Mouse (Mus musculus) hindbrain, embryonic 13.5 days (tissue): ENCODE results near the gene Rpl18a. TPM values are rescaled to one million over a fixed set of nuclear protein-coding genes. Genes with fewer than 3 reads are reported as not detected.

ENCODE experiments used
- ATAC-seq: fragments of 200-750 bp; cut with Nextera tagmentation; 2 replicates; pipeline ENCODE4 v1.8.0; 2017; ENCODE audit warnings: moderate TSS enrichment; ENCODE audit not compliant: low FRiP score
- H3K27ac ChIP-seq: fragments of 300-500 bp; sonication (generic); 2 replicates; pipeline ENCODE4 v1.5.1; 2015; ENCODE audit warnings: inconsistent platforms, mild to moderate bottlenecking, moderate library complexity
- H3K27me3 ChIP-seq: fragments of 300-500 bp; sonication (generic); 2 replicates; pipeline ENCODE4 v1.6.1; 2015; ENCODE audit warnings: mild to moderate bottlenecking, inconsistent platforms
- H3K36me3 ChIP-seq: fragments of 300-500 bp; sonication (generic); 2 replicates; pipeline ENCODE4 v1.6.1; 2015; ENCODE audit warnings: mild to moderate bottlenecking, inconsistent platforms
- H3K4me1 ChIP-seq: fragments of 300-500 bp; sonication (generic); replicated peaks from 2 replicates; pipeline ENCODE4 v1.6.1; 2015; ENCODE audit warnings: inconsistent platforms
- H3K4me2 ChIP-seq: fragments of 300-500 bp; sonication (generic); 2 replicates; pipeline ENCODE4 v1.6.1; 2015; ENCODE audit warnings: inconsistent platforms, mild to moderate bottlenecking, moderate library complexity
- H3K4me3 ChIP-seq: fragments of 300-500 bp; sonication (generic); 2 replicates; pipeline ENCODE4 v1.5.1; 2015; ENCODE audit warnings: mild to moderate bottlenecking, inconsistent platforms
- H3K9ac ChIP-seq: fragments of 300-500 bp; sonication (generic); 2 replicates; pipeline ENCODE4 v1.6.1; 2015; ENCODE audit warnings: mild to moderate bottlenecking, inconsistent platforms
- H3K9me3 ChIP-seq: fragments of 300-500 bp; sonication (generic); 2 replicates; pipeline ENCODE4 v1.6.1; 2016; ENCODE audit warnings: inconsistent platforms
- WGBS: fragments of 180-500 bp; shearing (Covaris S2); methylation state at CpG from one replicate; pipeline ENCODE4 v1.1.7; 2015; 5-methylcytosine and 5-hydroxymethylcytosine counted together
- polyA plus RNA-seq: library from polyadenylated mRNA; unstranded; fragments of >200 nt; fragmentation: Nextera tagmentation; extraction: Ambion mirVana; gene quantifications from 2 replicates; pipeline ENCODE4 v1.2.1, GENCODE M21; 2015

Gene Rpl18a
- polyA plus RNA-seq: 2,665 and 2,711 TPM in 2 replicates

DNA sequence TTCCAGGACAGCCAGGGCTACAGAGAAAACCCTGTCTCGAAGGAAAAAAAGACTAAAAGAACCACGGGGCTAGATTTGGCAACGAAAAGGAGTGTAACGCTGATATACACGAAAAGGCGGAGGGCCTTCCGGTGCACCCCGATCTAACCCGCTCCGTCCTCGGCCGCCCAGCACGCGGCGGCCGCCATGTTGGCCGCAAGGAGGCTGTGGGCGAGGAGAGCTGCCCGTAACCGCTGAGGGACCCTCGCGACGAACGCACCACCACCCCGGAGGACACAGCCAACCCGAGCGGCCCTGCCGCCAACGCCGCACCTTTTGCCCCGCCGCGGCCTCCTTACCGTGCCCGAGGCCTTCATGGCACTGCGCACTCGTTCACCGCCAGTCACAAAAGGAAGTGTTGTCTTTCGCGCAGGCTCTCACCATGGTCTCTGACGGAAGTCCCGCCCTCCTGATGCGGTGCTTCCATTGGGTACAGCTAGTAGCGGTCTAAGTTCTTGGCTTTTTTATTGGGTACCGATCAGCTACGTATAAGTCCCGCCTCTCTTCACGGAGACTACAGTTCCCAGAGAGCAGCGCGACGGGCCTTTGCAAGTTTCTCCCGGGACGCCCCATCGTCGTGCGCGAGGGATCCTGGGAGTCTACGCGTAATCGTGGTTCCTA is at the start of gene Rpl18a:
Gene Rpl18a (minus strand): TSS at position 392 of the 660 bp plus-strand sequence.
- under 1% methylated on average over 60 of the region's 60 CpGs for WGBS
- Histone ChIP-seq H3K27ac (peak within 1 kb of the TSS; percentile 81), H3K4me1 (peaks cover 28% of the 10 kb centered on the region), H3K9ac (peak within 1 kb of the TSS; percentile 92), H3K4me2 (peak within 1 kb of the TSS; percentile 98), H3K27me3 (peaks cover 41% of the 10 kb centered on the region), H3K36me3 (peaks cover 33% of the 10 kb centered on the region), H3K4me3 (peak within 1 kb of the TSS; percentile 80), H3K9me3 (no peaks in the 10 kb centered on the region)
- ATAC-seq: peak; percentile 97

DNA sequence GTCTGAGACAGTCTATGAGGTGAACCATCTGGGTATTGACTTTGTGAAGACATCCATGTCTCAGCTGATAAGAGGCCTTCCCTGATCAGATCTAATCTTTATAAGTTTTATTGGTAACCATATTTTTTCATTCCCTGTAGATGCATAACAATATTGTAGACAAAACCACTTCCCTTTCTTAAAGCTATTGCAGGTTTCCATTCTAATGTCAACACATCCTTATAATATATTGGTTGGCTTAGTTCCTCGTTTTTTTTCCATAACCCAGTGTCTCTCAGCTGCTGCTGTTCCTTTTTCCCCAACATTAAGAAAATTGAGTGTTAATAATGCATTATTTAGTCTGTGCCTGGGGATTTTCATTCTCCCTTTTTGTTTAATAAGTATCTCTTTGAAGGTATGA is 46.0 kb upstream of the Rpl18a start:
- H3K4me2 ChIP-seq: no peak overlapping the region
- no peak overlapping the region for H3K4me3 ChIP-seq
- no peaks in the 10 kb centered on the region for H3K27me3 ChIP-seq
- H3K4me1 ChIP-seq: no peaks in the 10 kb centered on the region
- 50% methylated on average over 1 of the region's 1 CpGs for WGBS
- H3K9ac ChIP-seq: no peak overlapping the region
- ATAC-seq: no peak
- H3K36me3 ChIP-seq: no peaks in the 10 kb centered on the region
- no peak overlapping the region for H3K27ac ChIP-seq
- H3K9me3 ChIP-seq: no peaks in the 10 kb centered on the region

DNA sequence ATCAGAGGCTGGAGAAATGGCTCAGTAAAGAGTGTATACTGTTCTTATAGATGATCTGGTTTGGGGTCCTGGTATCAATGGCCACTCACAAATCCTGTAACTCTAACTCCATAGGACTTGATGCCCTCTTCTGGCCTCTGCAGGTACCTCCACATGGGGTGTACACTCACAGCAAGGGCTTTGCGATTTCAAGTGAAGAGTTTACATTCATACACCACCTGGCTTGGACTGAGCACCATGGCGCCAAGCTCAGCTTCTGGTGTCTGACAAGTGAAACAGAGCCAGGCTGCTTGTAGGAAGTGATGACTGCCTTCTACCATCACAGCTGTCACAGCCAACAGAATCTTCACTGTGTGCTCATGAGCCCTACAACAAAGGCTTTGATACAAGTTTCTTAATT is 44.3 kb upstream of the Rpl18a start:
- WGBS: 82% methylated on average over 2 of the region's 2 CpGs
- no peak overlapping the region for H3K27ac ChIP-seq
- ATAC-seq: no peak

DNA sequence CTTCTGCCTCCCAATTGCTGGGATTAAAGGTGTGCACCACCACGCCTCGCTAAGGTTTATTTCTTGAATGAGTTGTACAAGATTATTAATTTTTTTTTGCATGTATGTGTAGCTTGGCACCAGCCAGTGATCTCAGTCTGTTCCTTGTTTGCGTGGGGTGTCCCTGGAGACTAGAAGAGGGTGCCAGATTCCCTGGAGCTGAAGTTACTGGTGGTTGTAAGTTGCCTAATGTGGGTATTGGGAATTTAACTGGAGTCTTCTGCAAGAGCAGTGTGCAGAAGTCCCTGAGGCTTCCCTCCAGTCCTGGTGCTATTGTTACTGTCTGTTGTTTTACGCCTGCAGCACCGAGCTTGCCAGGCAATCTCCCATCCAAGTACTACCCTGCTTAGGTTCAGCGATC is 40.0 kb upstream of the Rpl18a start:
- no peak overlapping the region for H3K9ac ChIP-seq
- no peak overlapping the region for H3K4me3 ChIP-seq
- no peaks in the 10 kb centered on the region for H3K9me3 ChIP-seq
- ATAC-seq: no peak
- peaks cover 11% of the 10 kb centered on the region for H3K36me3 ChIP-seq
- H3K4me2 ChIP-seq: no peak overlapping the region
- no peak overlapping the region for H3K27ac ChIP-seq
- H3K27me3 ChIP-seq: no peaks in the 10 kb centered on the region
- WGBS: 84% methylated on average over 6 of the region's 6 CpGs
- H3K4me1 ChIP-seq: no peaks in the 10 kb centered on the region

More for the DNA sequence above, 44.3 kb upstream of the Rpl18a start:
- Histone ChIP-seq H3K4me3 (no peak overlapping the region), H3K27me3 (no peaks in the 10 kb centered on the region), H3K36me3 (no peaks in the 10 kb centered on the region), H3K4me2 (no peak overlapping the region), H3K9ac (no peak overlapping the region), H3K4me1 (no peaks in the 10 kb centered on the region), H3K9me3 (no peaks in the 10 kb centered on the region)

DNA sequence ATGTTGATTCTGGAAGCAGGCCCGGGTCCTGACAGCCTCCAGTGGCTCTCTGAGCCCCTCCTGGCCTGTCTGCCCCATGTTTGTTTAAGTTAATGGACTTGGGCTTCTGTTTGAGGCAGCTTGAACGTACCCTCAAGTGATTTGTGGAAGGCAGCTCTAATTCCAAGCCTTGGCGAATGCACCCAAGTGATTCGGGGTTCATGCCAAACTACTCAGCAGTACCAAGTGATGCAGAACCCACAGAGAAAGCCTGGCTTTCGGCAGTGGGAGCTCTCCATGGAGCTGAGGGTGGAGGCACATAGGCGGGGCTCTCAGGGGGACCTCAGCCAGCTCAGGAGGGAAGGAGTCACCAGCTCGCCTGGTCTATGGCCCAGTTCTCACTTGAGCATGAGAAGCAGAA is 37.6 kb upstream of the Rpl18a start:
- no peaks in the 10 kb centered on the region for H3K27me3 ChIP-seq
- H3K4me1 ChIP-seq: no peaks in the 10 kb centered on the region
- H3K36me3 ChIP-seq: peaks cover 24% of the 10 kb centered on the region
- no peak overlapping the region for H3K4me3 ChIP-seq
- no peak overlapping the region for H3K4me2 ChIP-seq
- no peak for ATAC-seq
- no peak overlapping the region for H3K9ac ChIP-seq
- H3K9me3 ChIP-seq: no peaks in the 10 kb centered on the region
- no peak overlapping the region for H3K27ac ChIP-seq
- WGBS: 72% methylated on average over 7 of the region's 7 CpGs

DNA sequence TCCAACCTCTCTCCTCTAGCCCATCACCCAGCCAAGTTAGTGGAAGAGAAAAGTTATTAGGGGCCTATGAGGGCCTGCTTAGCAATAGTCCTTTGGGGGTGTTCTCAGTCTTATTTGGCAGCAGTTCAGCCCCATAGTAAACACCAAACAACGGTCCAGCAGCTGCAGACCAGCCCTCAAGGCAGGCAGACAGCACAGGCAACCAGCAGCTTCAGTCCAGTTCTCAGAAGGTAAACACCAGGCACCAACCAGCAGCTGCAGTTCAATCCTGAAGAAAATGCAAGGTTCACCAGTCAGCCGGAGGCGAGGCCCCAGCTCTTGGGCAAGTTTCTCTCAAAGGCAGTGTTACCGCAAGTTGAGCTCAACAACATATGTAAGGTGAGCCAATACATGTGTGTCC is 35.8 kb upstream of the Rpl18a start:
- Histone ChIP-seq H3K4me3 (no peak overlapping the region), H3K27me3 (no peaks in the 10 kb centered on the region), H3K9ac (no peak overlapping the region), H3K4me2 (no peak overlapping the region), H3K36me3 (peaks cover 24% of the 10 kb centered on the region), H3K27ac (no peak overlapping the region), H3K4me1 (no peaks in the 10 kb centered on the region), H3K9me3 (no peaks in the 10 kb centered on the region)
- ATAC-seq: no peak
- WGBS: 93% methylated on average over 4 of the region's 4 CpGs

DNA sequence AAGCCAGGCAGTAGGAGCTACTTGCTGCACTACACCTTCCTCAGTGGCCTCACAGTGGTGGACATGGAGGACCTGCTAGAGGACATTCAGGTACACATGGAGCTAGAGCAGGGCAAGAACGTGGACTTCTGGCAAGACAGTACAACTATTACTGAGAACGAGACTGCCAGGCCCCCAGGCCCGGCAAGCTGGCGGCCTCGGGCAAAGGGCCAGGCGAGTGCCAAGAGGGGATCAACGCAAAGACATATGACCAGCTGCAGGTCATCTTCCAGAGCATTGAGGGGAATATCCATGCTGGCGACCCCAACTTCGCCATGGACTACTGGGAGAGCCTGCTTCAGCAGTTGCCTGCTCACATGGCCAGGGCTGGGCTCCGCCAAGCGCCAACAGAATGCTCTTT is 34.5 kb upstream of the Rpl18a start:
- Histone ChIP-seq H3K27ac (no peak overlapping the region), H3K4me3 (no peak overlapping the region), H3K9me3 (no peaks in the 10 kb centered on the region), H3K4me1 (no peaks in the 10 kb centered on the region), H3K9ac (no peak overlapping the region), H3K27me3 (no peaks in the 10 kb centered on the region), H3K4me2 (no peak overlapping the region), H3K36me3 (peaks cover 28% of the 10 kb centered on the region)
- no peak for ATAC-seq
- WGBS: 94% methylated on average over 11 of the region's 11 CpGs

DNA sequence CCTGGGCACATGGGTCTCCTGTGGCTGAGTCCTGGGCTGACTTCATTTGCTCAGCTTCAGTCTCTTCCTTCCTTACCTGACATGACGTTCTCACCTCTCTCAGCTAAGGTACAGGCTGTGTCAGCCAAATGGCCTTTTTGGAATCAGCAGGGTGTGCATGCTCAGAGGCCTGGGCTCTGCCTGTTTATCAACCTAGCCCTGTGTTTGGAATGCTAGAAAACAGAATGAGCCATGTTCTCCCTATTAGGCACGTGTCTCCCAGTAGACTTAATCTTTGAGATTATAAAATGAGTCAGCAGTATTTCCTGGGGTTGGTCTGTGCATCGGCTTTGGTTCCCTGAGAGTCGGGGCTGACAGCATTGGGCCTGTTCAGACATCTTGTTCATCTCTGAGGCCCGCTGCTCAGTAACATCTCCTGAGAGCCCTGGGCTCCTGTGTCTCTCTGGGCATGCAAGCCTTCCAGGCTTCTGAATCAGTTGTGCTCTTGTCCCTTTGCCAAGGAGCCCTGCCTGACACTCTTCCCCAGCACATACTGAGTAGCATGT is 31.6 kb upstream of the Rpl18a start:
- WGBS: 82% methylated on average over 5 of the region's 5 CpGs
- H3K9me3 ChIP-seq: no peaks in the 10 kb centered on the region
- peaks cover 31% of the 10 kb centered on the region for H3K36me3 ChIP-seq
- no peaks in the 10 kb centered on the region for H3K4me1 ChIP-seq
- no peak overlapping the region for H3K4me2 ChIP-seq
- ATAC-seq: no peak
- H3K4me3 ChIP-seq: no peak overlapping the region
- H3K27me3 ChIP-seq: no peaks in the 10 kb centered on the region
- H3K9ac ChIP-seq: no peak overlapping the region
- no peak overlapping the region for H3K27ac ChIP-seq

DNA sequence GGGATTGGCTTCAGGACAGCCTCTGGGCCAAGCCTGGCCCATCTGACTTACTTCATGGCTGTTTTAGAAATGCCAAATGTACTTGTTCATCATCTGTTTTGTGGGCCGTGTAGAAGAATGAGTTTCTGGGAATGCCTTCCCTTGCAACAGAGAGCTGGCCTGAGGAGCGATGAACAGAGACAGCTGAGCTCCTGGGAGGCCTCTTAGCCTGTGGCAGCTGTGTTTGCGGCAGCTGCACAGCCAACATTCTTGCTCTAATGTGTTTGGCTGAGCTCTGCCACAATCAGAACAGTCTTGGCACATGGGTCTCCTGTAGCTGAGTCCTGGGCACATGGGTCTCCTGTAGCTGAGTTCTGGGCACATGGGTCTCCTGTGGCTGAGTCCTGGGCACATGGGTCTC is 30.9 kb upstream of the Rpl18a start:
- H3K4me1 ChIP-seq: no peaks in the 10 kb centered on the region
- no peak overlapping the region for H3K4me3 ChIP-seq
- H3K27ac ChIP-seq: no peak overlapping the region
- H3K9ac ChIP-seq: no peak overlapping the region
- H3K27me3 ChIP-seq: no peaks in the 10 kb centered on the region
- no peak for ATAC-seq
- 81% methylated on average over 3 of the region's 3 CpGs for WGBS
- peaks cover 32% of the 10 kb centered on the region for H3K36me3 ChIP-seq
- H3K9me3 ChIP-seq: no peaks in the 10 kb centered on the region
- no peak overlapping the region for H3K4me2 ChIP-seq

DNA sequence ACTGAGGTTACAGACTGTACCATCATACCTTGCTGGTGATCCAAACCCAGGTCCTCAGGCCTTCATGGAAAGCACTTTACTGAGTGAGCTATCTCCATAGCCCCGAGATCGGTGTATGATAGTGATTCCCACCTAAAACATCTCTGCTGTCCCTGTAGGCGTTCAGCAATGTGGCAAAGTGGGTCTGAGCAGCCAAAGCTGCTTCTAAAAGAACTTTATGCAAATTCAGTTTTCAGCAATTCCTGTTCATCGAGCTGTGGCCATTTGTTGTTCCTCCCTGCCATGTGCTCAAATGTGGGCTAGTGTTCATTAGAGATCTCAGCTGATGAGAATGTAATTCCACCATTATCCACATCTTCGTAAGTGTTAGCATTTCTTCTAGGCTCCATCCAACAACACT is 29.2 kb upstream of the Rpl18a start:
- H3K4me2 ChIP-seq: no peak overlapping the region
- no peak for ATAC-seq
- H3K27ac ChIP-seq: no peak overlapping the region
- H3K9ac ChIP-seq: no peak overlapping the region
- no peaks in the 10 kb centered on the region for H3K4me1 ChIP-seq
- H3K36me3 ChIP-seq: peaks cover 21% of the 10 kb centered on the region
- WGBS: 89% methylated on average over 5 of the region's 5 CpGs
- H3K27me3 ChIP-seq: no peaks in the 10 kb centered on the region
- H3K4me3 ChIP-seq: no peak overlapping the region
- H3K9me3 ChIP-seq: no peaks in the 10 kb centered on the region

DNA sequence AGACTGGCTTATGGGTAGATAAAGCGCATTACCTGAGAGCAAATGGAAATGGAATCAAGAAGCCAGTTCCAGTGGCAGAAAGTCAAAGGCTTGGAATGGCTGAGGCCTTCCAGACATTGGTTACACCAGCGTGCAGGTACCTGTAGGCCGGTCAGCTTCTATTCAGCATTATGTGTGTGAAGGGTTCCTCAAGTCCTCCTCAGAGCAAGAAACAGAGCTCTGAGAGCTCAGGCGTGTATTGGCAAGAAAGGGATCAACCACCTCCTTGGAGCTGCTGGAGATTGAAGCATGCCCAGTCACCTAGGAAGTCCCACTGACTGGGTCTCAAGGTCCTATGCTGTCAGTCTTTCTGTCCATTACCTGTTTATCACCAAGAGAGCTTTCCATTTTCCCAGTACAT is 28.5 kb upstream of the Rpl18a start:
- 90% methylated on average over 4 of the region's 4 CpGs for WGBS
- Histone ChIP-seq H3K4me1 (no peaks in the 10 kb centered on the region), H3K4me2 (no peak overlapping the region), H3K27me3 (no peaks in the 10 kb centered on the region), H3K9ac (no peak overlapping the region), H3K9me3 (no peaks in the 10 kb centered on the region), H3K36me3 (peaks cover 23% of the 10 kb centered on the region), H3K27ac (no peak overlapping the region), H3K4me3 (no peak overlapping the region)
- no peak for ATAC-seq

DNA sequence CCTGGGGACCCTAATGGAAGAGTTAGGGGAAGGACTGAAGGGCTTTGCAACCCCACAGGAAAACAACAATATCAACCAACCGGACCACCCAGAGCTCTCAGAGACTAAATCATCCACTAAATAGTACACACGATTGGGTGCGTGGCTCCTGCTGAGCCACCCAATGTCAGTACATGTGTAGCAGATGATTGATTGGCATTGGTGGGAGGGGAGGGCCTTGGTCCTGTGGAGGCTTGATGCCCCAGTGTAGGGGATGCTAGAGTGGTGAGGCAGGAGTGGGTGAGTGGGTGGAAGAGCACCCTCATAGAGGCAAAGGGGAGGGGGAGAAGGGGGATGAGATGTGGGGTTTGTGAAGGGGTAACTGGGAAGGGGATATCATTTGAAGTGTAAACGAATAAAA is 26.9 kb upstream of the Rpl18a start:
- no peaks in the 10 kb centered on the region for H3K27me3 ChIP-seq
- no peaks in the 10 kb centered on the region for H3K9me3 ChIP-seq
- no peak overlapping the region for H3K27ac ChIP-seq
- H3K4me1 ChIP-seq: no peaks in the 10 kb centered on the region
- ATAC-seq: no peak
- 84% methylated on average over 4 of the region's 4 CpGs for WGBS
- H3K4me3 ChIP-seq: no peak overlapping the region
- no peak overlapping the region for H3K4me2 ChIP-seq
- peaks cover 33% of the 10 kb centered on the region for H3K36me3 ChIP-seq
- no peak overlapping the region for H3K9ac ChIP-seq
